Mouse (Mus musculus): ENCODE results near the gene Plin5. TPM values are rescaled to one million over a fixed set of nuclear protein-coding genes. Genes with fewer than 3 reads are reported as not detected.

Gene Plin5
- 10 to 100 TPM; 19.2 to 19.9 TPM for total RNA-seq (2021)
- long read RNA-seq, experiment 1, transcript Plin5-202 (8 exons, 1,986 nt): minor isoform, 20 of 85 reads
- long read RNA-seq, experiment 1, transcript Plin5-201 (9 exons, 1,986 nt): major isoform, 43 of 85 reads
- long read RNA-seq, experiment 1, partial matches to known transcripts: 8 of 85 reads
- long read RNA-seq, experiment 1, other reads (novel, unspliced or antisense): 14 of 85 reads
- long read RNA-seq, experiment 2, transcript Plin5-201 (9 exons, 1,986 nt): major isoform, 61 of 94 reads
- long read RNA-seq, experiment 2, transcript Plin5-202 (8 exons, 1,986 nt): minor isoform, 16 of 94 reads
- long read RNA-seq, experiment 2, partial matches to known transcripts: 7 of 94 reads
- long read RNA-seq, experiment 2, other reads (novel, unspliced or antisense): 10 of 94 reads

GRCm38 (mm10) chr17:56117251-56117710, at the start of gene Plin5:
TSS of gene Plin5 (minus strand) at chr17:56117596.
- DNase-seq: peak; percentile 71

GRCm38 (mm10) chr17:56165671-56166070, 48.3 kb upstream of the Plin5 start:
- no peak for DNase-seq

GRCm38 (mm10) chr17:56164510-56164909, 47.1 kb upstream of the Plin5 start:
- DNase-seq: no peak

- no peak for DNase-seq
Measured at GRCm38 (mm10) chr17:56163523-56164102, 46.2 kb upstream of the Plin5 start.

- peak; percentile 90 for DNase-seq
Measured at GRCm38 (mm10) chr17:56162231-56162774, 44.9 kb upstream of the Plin5 start, which contains the start of gene Tnfaip8l1. TSS of gene Tnfaip8l1 (plus strand) at chr17:56162477.

GRCm38 (mm10) chr17:56159729-56160128, 42.3 kb upstream of the Plin5 start:
- peak; percentile 71 for DNase-seq

GRCm38 (mm10) chr17:56153643-56154042, 36.2 kb upstream of the Plin5 start:
- DNase-seq: peak; percentile 58

- no peak for DNase-seq
Measured at GRCm38 (mm10) chr17:56149897-56150296, 32.5 kb upstream of the Plin5 start.

GRCm38 (mm10) chr17:56148790-56149618, 31.6 kb upstream of the Plin5 start:
- no peak for DNase-seq

GRCm38 (mm10) chr17:56148280-56148679, 30.9 kb upstream of the Plin5 start:
- no peak for DNase-seq

GRCm38 (mm10) chr17:56147420-56147819, 30.0 kb upstream of the Plin5 start:
- DNase-seq: no peak

- DNase-seq: no peak
Measured at GRCm38 (mm10) chr17:56146131-56146530, 28.7 kb upstream of the Plin5 start.

- no peak for DNase-seq
Measured at GRCm38 (mm10) chr17:56144546-56144945, 27.1 kb upstream of the Plin5 start.

GRCm38 (mm10) chr17:56141702-56142605, 24.6 kb upstream of the Plin5 start:
- no peak for DNase-seq

GRCm38 (mm10) chr17:56139858-56140595, 22.6 kb upstream of the Plin5 start, which contains the start of gene Sema6b:
TSS of gene Sema6b (minus strand) at chr17:56140343.
- DNase-seq: peak; percentile 76

- DNase-seq: no peak
Measured at GRCm38 (mm10) chr17:56139355-56139754, 22.0 kb upstream of the Plin5 start.

GRCm38 (mm10) chr17:56137839-56138613, 20.6 kb upstream of the Plin5 start:
- no peak for DNase-seq

- DNase-seq: no peak
Measured at GRCm38 (mm10) chr17:56136558-56136957, 19.2 kb upstream of the Plin5 start.

GRCm38 (mm10) chr17:56134463-56134971, 17.1 kb upstream of the Plin5 start:
- peak; percentile 82 for DNase-seq

Measured in gastrocnemius, postnatal 10 days (tissue).